Mouse (Mus musculus) lung, postnatal 4 days (tissue): ENCODE data around the gene Kctd2.
"Not testable (repeated sequence)": the region's sequence is repeated elsewhere in the genome, so short reads cannot be mapped to it uniquely, and the experiment has no call there.

Experiments used
- DNase-seq, 2 experiments: peaks; one replicate each; pipeline ENCODE4 v3.0.0; 2021

Gene Kctd2

DNA sequence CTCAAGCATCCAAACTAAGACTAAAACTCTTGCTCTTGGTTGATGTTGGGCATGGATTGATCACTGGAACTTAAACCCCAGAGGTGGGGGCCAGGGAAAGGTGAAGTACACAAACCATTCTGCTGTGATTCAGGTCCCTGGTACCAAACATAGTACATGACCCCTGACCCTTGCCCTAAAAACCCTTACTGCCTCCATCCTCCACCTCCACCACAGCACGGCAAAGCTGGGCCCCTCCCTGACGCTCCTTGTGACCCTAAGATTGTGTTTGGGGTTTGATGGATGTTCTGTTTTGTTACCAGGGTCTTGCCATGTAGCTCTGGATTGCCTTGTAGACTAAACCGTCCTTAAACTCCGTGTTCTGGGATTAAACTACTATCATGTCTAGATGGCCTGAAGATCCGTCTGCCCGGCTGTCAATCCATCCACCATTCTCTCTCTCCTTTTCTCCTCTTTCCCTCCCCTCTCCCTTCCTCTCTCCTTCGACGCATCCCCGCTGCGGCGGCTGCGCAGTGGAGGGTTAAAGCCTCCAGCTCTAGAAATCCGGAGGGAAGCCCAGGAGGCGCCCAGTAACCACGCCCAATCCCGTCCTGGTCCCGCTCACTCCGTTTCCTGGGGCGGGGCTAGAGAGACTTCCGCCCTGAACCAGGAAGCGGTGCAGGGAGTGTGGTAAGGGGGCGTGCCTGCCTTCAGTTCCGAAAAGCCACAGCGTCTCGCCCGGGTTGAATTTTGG is 55.3 kb downstream of the Kctd2 start, which contains the start of gene Armc7:
TSS of gene Armc7 (plus strand) at position 643 of the 733 bp plus-strand sequence.
- peak; percentile 96 to 97 for DNase-seq

DNA sequence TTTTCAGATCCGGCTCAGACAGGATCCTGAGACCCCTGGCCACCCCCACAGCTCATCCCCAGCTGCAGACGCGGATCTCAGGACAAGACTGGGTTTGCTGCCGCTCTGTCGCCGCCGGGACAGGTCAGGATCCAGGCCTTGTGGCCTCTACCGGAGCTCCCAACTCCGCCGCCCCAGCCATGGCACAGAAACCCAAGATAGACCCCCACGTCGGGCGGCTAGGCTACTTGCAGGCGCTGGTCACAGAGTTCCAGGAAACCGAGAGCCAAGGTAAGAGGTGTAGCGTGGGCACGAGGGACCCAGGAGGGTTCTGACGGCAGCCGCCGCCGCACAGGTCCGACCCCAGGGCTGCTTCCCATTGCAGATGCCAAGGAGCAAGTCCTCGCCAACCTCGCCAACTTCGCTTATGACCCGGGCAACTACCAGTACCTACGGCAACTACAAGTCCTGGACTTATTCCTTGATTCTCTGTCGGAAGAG is 55.9 kb downstream of the Kctd2 start:
- DNase-seq, result no peak

DNA sequence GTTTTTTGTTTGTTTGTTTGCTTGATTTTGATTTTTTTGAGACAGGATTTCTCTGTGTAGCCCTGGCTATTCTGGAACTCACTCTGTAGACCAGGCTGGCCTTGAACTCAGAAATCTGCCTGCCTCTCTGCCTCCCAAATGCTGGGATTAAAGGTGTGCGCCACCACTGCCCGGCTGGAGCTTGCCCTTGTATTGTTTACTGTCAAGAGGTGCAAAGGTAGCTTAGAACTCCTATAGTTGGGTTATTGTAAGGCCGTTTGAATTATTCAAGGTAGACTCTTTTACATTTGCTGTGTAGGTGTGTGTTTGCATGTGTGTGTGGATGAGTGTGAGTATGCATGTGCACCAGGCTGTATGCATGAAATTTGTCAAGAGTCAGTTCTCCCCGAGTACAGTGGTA is 56.7 kb downstream of the Kctd2 start:
- DNase-seq, result not testable (repeated sequence)

DNA sequence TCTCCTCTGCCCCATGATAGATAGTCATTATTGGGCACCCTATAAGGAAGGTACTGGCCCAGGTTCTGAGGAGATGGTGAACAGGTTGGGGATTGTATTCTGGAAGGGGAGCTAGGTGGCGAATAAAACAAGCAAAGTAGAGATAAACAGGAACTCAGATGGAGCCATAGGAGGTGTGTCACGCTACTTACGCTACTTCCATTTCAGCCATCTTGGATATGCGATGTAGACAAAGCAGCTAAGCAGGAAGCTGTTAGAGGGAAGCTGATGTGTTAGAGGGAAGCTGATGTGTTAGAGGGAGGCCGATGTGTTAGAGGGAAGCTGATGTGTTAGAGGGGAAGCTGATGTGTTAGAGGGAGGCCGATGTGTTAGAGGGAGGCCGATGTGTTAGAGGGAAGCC is 57.5 kb downstream of the Kctd2 start:
- not testable (repeated sequence) for DNase-seq

DNA sequence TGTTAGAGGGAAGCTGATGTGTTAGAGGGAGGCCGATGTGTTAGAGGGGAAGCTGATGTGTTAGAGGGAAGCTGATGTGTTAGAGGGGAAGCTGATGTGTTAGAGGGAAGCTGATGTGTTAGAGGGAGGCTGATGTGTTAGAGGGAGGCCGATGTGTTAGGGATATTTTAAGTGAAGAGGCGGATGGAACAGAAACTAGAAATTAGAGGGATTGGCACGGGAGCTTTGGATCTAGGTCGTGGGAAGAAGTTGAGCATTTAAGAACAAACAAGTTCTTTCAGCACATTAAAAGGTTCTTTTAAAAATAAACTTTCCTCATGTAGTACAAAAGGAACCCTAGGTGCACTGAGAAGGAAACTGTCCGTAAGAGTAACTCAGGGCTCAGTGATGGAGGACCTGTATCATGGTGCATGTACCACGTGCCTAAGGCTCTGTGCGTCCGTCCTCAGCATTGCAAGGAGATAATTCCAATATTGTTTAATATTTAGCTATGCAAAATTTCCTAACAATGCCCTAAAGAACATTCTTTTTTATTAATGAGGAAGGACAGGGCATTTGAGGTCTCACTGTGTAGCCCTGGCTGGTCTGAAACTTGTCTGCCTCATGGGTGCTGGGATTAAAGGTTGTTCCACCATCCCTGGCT is 58.5 kb downstream of the Kctd2 start:
- no peak for DNase-seq
